10 mouse cellular contexts compared by ENCODE assay signal in the genomic region with DNA sequence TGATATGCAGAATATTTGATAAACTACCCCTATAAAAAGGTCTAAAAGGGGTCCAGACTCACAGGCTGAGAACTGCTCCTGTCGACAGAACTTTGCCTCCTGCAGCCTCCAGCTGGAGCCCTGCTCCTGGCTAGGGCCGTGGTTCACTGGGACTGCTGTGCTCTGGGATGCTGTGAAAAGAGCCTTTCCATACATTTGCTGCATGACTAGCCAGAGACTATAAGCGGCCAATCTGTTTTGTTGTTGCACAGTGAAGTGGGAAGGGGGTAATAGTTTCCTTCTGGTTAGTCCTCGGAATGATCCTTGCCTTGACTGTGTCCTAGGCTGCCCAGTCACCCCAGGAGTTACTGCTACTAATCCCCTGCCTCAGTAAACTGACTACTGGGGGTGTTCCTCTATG. TPM values are rescaled to one million over a fixed set of nuclear protein-coding genes. Genes with fewer than 3 reads are reported as not detected.
DNase-seq lines count a peak whose midpoint lies in the region; ATAC-seq and TF ChIP-seq lines count a peak whose summit lies in the region.
"Had no signal": no experiment of that assay in that cellular context is flagged by ENCODE, and none has a peak within 500 bp of the region (broad histone marks: within the 10 kb centered on the region; RNA-seq: fewer than 3 reads in every experiment).

No protein-coding gene starts in this region.

- H3K4me3 ChIP-seq in neural tube, embryonic 11.5 days (ENCODE audit: low read depth, low read length), result no peak overlapping the region
- H3K4me3 ChIP-seq in forebrain, embryonic 11.5 days (ENCODE audit: low read depth, low read length), result no peak overlapping the region
- no peak overlapping the region for H3K4me3 ChIP-seq in hindbrain, postnatal 0 days (ENCODE audit: low read length)
- H3K4me3 ChIP-seq in neural tube, embryonic 13.5 days, result no peak overlapping the region
- H3K4me3 ChIP-seq: heart, embryonic 12.5 days had no signal

- peaks cover 14% of the 10 kb centered on the region for H3K4me1 ChIP-seq in neural tube, embryonic 11.5 days (ENCODE audit: control insufficient read depth, insufficient read depth, low read length)
- peaks cover 34% of the 10 kb centered on the region for H3K4me1 ChIP-seq in forebrain, embryonic 11.5 days (replicated peaks; ENCODE audit: control insufficient read depth, insufficient read depth, low read length)
- H3K4me1 ChIP-seq in hindbrain, postnatal 0 days (ENCODE audit: insufficient read depth, low read length), result peaks cover 5% of the 10 kb centered on the region; the same call in 1 of the 2 replicates
- H3K4me1 ChIP-seq in neural tube, embryonic 13.5 days (replicated peaks), result peaks cover 41% of the 10 kb centered on the region

- H3K4me2 ChIP-seq in neural tube, embryonic 11.5 days (ENCODE audit: low read depth), result no peak overlapping the region
- H3K4me2 ChIP-seq in forebrain, embryonic 11.5 days (ENCODE audit: low read depth, low read length, severe bottlenecking), result peak overlapping the region; percentile 18; the same call in 1 of the 2 replicates
- no peak overlapping the region for H3K4me2 ChIP-seq in hindbrain, postnatal 0 days (ENCODE audit: low read depth, low read length)
- H3K4me2 ChIP-seq in neural tube, embryonic 13.5 days, result no peak overlapping the region
- H3K4me2 ChIP-seq: heart, embryonic 12.5 days had no signal

- peak overlapping the region; percentile 84 for H3K27ac ChIP-seq in neural tube, embryonic 11.5 days (ENCODE audit: low read depth, low read length)
- peak overlapping the region; percentile 88 for H3K27ac ChIP-seq in forebrain, embryonic 11.5 days (ENCODE audit: low read depth, low read length)
- peak overlapping the region; percentile 62 for H3K27ac ChIP-seq in hindbrain, postnatal 0 days
- H3K27ac ChIP-seq in neural tube, embryonic 13.5 days (replicated peaks), result peak overlapping the region; percentile 79

- no peak for TF ChIP-seq CTCF in hindbrain, postnatal 0 days (IDR thresholded peaks at IDR 0.05; ENCODE audit: low read depth)

- H3K36me3 ChIP-seq in neural tube, embryonic 11.5 days (ENCODE audit: control insufficient read depth, insufficient read depth, low read length), result peaks cover 8% of the 10 kb centered on the region; the same call in 1 of the 2 replicates
- peaks cover 10% of the 10 kb centered on the region; the same call in 1 of the 2 replicates for H3K36me3 ChIP-seq in forebrain, embryonic 11.5 days (ENCODE audit: control insufficient read depth, insufficient read depth, low read length)
- peaks cover 51% of the 10 kb centered on the region for H3K36me3 ChIP-seq in hindbrain, postnatal 0 days (ENCODE audit: insufficient read depth, low read length)
- peaks cover 83% of the 10 kb centered on the region for H3K36me3 ChIP-seq in neural tube, embryonic 13.5 days

- WGBS in neural tube, embryonic 11.5 days, result 38% methylated on average over 4 of the region's 4 CpGs
- 19% methylated on average over 4 of the region's 4 CpGs for WGBS in forebrain, embryonic 11.5 days
- WGBS in hindbrain, postnatal 0 days, result 8% methylated on average over 4 of the region's 4 CpGs
- WGBS in neural tube, embryonic 13.5 days, result 25% methylated on average over 4 of the region's 4 CpGs

- ATAC-seq in neural tube, embryonic 11.5 days (ENCODE audit: insufficient read depth, low FRiP score, low TSS enrichment), result peak; percentile 81
- ATAC-seq in forebrain, embryonic 11.5 days (replicated peaks; ENCODE audit: low FRiP score), result peak; percentile 87
- peak; percentile 58 for ATAC-seq in hindbrain, postnatal 0 days
- peak; percentile 56; the same call in 1 of the 2 replicates for ATAC-seq in neural tube, embryonic 13.5 days (ENCODE audit: low read depth)

- no peaks in the 10 kb centered on the region for H3K27me3 ChIP-seq in neural tube, embryonic 11.5 days (ENCODE audit: control insufficient read depth, insufficient read depth, low read length)
- H3K27me3 ChIP-seq in forebrain, embryonic 11.5 days (ENCODE audit: control insufficient read depth, insufficient read depth, low read length), result no peaks in the 10 kb centered on the region
- no peaks in the 10 kb centered on the region for H3K27me3 ChIP-seq in hindbrain, postnatal 0 days (ENCODE audit: insufficient read depth, low read length)
- H3K27me3 ChIP-seq in neural tube, embryonic 13.5 days, result no peaks in the 10 kb centered on the region
- H3K27me3 ChIP-seq: heart, embryonic 12.5 days had no signal

- no peak overlapping the region for H3K9ac ChIP-seq in neural tube, embryonic 11.5 days (ENCODE audit: low read length)
- no peak overlapping the region; the same call in 1 of the 2 replicates for H3K9ac ChIP-seq in forebrain, embryonic 11.5 days (ENCODE audit: low read length)
- H3K9ac ChIP-seq in hindbrain, postnatal 0 days (replicated peaks; ENCODE audit: low read length), result no peak overlapping the region
- H3K9ac ChIP-seq in neural tube, embryonic 13.5 days, result 0 out of 2 replicates have a peak overlapping the region, but pooled peaks have one; percentile 17
- H3K9ac ChIP-seq: heart, embryonic 12.5 days had no signal

- H3K9me3 ChIP-seq in neural tube, embryonic 11.5 days (ENCODE audit: control insufficient read depth, low read length), result no peaks in the 10 kb centered on the region
- H3K9me3 ChIP-seq in forebrain, embryonic 11.5 days (ENCODE audit: control insufficient read depth, low read length), result no peaks in the 10 kb centered on the region
- no peaks in the 10 kb centered on the region for H3K9me3 ChIP-seq in hindbrain, postnatal 0 days (ENCODE audit: low read length)
- H3K9me3 ChIP-seq in neural tube, embryonic 13.5 days, result no peaks in the 10 kb centered on the region
- H3K9me3 ChIP-seq: heart, embryonic 12.5 days had no signal

- DNase-seq in neural tube, embryonic 11.5 days (ENCODE audit: low spot score), result peak; percentile 59
- no peak for DNase-seq in neural tube, embryonic 10.5 days (ENCODE audit: extremely low spot score, low spot score)
- peak; percentile 81 for DNase-seq in forebrain, embryonic 11.5 days (ENCODE audit: low spot score)
- peak; percentile 62 for DNase-seq in hindbrain, postnatal 0 days (ENCODE audit: low spot score)
- DNase-seq in frontal cortex, postnatal 36 days (ENCODE audit: low spot score in 2 of 2), result no peak
- DNase-seq in gastrocnemius, adult 18-20 months (ENCODE audit: low spot score), result no peak
- no peak for DNase-seq in cerebellum, adult 9-11 months
- DNase-seq: cerebellum, adult 8-10 months had no signal

RNA-seq across cellular contexts. Expression of a gene that starts 8.4 kb away (rescaled TPM):
- polyA plus RNA-seq in neural tube, embryonic 11.5 days (2014; fragmentation: Nextera tagmentation; extraction: Ambion mirVana), result 2.8 and 3.0 TPM in 2 replicates
- 2.5 and 3.0 TPM in 2 replicates for polyA plus RNA-seq in forebrain, embryonic 11.5 days (2014; fragmentation: Nextera tagmentation; extraction: Ambion mirVana)
- total RNA-seq in hindbrain, postnatal 0 days (2014; rRNA removed), result 0.26 and 0.54 TPM in 2 replicates
- 0.63 and 0.76 TPM in 2 replicates for polyA plus RNA-seq in hindbrain, postnatal 0 days (2015; fragmentation: Nextera tagmentation; extraction: Ambion mirVana)
- 1.2 and 1.7 TPM in 2 replicates for polyA plus RNA-seq in neural tube, embryonic 13.5 days (2015; fragmentation: Nextera tagmentation; extraction: Ambion mirVana)
- 1 to 10 TPM; 2.2 to 2.4 TPM for total RNA-seq in gastrocnemius, adult 18-20 months (2021)

Comparison
In these comparisons a context has a peak if more than half of its experiments do, and no peak if none do; other contexts are left out.
1. DNase-seq: peak in neural tube, embryonic 11.5 days (single experiment), forebrain, embryonic 11.5 days (single experiment) and hindbrain, postnatal 0 days (single experiment); none in neural tube, embryonic 10.5 days (single experiment), frontal cortex, postnatal 36 days (0 of 2), gastrocnemius, adult 18-20 months (single experiment) and cerebellum, adult 9-11 months (single experiment).
2. Peak in every context shown above with its lines, with median percentiles within 50 percentile points of each other: ATAC-seq and H3K27ac ChIP-seq.